Comparison of ENCODE assay signal across 8 mouse cellular contexts in the genomic region with DNA sequence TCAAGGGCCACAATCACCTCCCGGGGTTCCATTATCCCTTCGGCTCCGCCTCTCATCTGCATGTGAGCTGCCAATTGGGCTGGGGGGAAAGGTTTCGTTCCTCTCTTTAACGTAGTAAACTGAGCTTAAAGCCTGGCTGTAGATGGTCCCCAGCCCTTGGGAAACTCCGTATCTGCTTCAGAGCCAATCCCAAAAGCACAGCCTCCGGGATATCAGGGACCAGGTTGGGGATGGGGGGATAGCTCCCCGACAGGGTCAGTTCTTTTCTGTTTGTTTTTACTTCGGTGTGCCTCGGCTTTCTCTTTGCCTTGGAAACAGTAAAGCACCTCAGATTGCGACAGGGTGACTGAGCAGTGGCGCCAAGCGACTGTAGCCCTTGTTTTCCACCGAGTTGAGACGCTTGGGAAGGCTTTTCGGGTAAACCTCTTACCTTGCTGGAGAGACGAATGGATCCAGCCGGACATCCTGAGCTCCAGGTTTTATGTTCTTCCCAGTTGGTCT.
DNase-seq lines count a peak whose midpoint lies in the region; ATAC-seq lines count a peak whose summit lies in the region.

No protein-coding gene starts in this region.

- peak overlapping the region; percentile 45 for H3K4me3 ChIP-seq in lung, embryonic 16.5 days (ENCODE audit: low read length)
- peak overlapping the region; percentile 22 for H3K4me3 ChIP-seq in embryonic facial prominence, embryonic 14.5 days (ENCODE audit: low read depth, low read length)
- H3K4me3 ChIP-seq in limb, embryonic 13.5 days: peak overlapping the region; percentile 39
- peak overlapping the region; percentile 23 for H3K4me3 ChIP-seq in stomach, embryonic 15.5 days (replicated peaks)

- peak overlapping the region; percentile 68 for H3K4me2 ChIP-seq in lung, embryonic 16.5 days (ENCODE audit: low read depth, low read length)
- H3K4me2 ChIP-seq in embryonic facial prominence, embryonic 14.5 days (ENCODE audit: low read depth, low read length): peak overlapping the region; percentile 55
- peak overlapping the region; percentile 69 for H3K4me2 ChIP-seq in limb, embryonic 13.5 days (replicated peaks)
- peak overlapping the region; percentile 49 for H3K4me2 ChIP-seq in stomach, embryonic 15.5 days

- no peak overlapping the region for H3K27ac ChIP-seq in lung, embryonic 16.5 days (ENCODE audit: low read length)
- no peak overlapping the region for H3K27ac ChIP-seq in embryonic facial prominence, embryonic 14.5 days (replicated peaks; ENCODE audit: low read depth, low read length)
- H3K27ac ChIP-seq in limb, embryonic 13.5 days: no peak overlapping the region
- no peak overlapping the region for H3K27ac ChIP-seq in stomach, embryonic 15.5 days

- intact Hi-C loops in left cerebral cortex, postnatal 36 days (cut with DNase I): no loop called here

- no peak for DNase-seq in lung, postnatal 4 days
- peak; percentile 22 for DNase-seq in embryonic facial prominence, embryonic 14.5 days (ENCODE audit: low spot score)
- DNase-seq in left cerebral cortex, postnatal 36 days (ENCODE audit: low spot score in 2 of 2): no peak
- no peak for DNase-seq in heart, postnatal 4 days

- H3K36me3 ChIP-seq in lung, embryonic 16.5 days (ENCODE audit: control insufficient read depth, insufficient read depth, low read length): no peaks in the 10 kb centered on the region
- no peaks in the 10 kb centered on the region for H3K36me3 ChIP-seq in embryonic facial prominence, embryonic 14.5 days (ENCODE audit: control insufficient read depth, insufficient read depth, low read length)
- H3K36me3 ChIP-seq in limb, embryonic 13.5 days: no peaks in the 10 kb centered on the region
- H3K36me3 ChIP-seq in stomach, embryonic 15.5 days: no peaks in the 10 kb centered on the region

- peak overlapping the region; percentile 52; the same call in 1 of the 2 replicates for H3K9ac ChIP-seq in lung, embryonic 16.5 days (ENCODE audit: low read length)
- no peak overlapping the region; the same call in 1 of the 2 replicates for H3K9ac ChIP-seq in embryonic facial prominence, embryonic 14.5 days (ENCODE audit: low read depth, low read length)
- H3K9ac ChIP-seq in limb, embryonic 13.5 days: peak overlapping the region; percentile 59
- H3K9ac ChIP-seq in stomach, embryonic 15.5 days: no peak overlapping the region

- no peaks in the 10 kb centered on the region for H3K9me3 ChIP-seq in lung, embryonic 16.5 days (ENCODE audit: control insufficient read depth, low read length)
- no peaks in the 10 kb centered on the region for H3K9me3 ChIP-seq in embryonic facial prominence, embryonic 14.5 days (ENCODE audit: control insufficient read depth, low read length)
- H3K9me3 ChIP-seq in limb, embryonic 13.5 days: no peaks in the 10 kb centered on the region
- no peaks in the 10 kb centered on the region for H3K9me3 ChIP-seq in stomach, embryonic 15.5 days

- H3K4me1 ChIP-seq in lung, embryonic 16.5 days (replicated peaks; ENCODE audit: control insufficient read depth, insufficient read depth, low read length): no peaks in the 10 kb centered on the region
- peaks cover 13% of the 10 kb centered on the region for H3K4me1 ChIP-seq in embryonic facial prominence, embryonic 14.5 days (ENCODE audit: control insufficient read depth, insufficient read depth, low read length)
- H3K4me1 ChIP-seq in limb, embryonic 13.5 days: peaks cover 12% of the 10 kb centered on the region
- no peaks in the 10 kb centered on the region for H3K4me1 ChIP-seq in stomach, embryonic 15.5 days

- WGBS in lung, embryonic 16.5 days: 1% methylated on average over 18 of the region's 18 CpGs
- WGBS in embryonic facial prominence, embryonic 14.5 days: under 1% methylated on average over 18 of the region's 18 CpGs
- WGBS in limb, embryonic 13.5 days: 2% methylated on average over 18 of the region's 18 CpGs
- WGBS in stomach, embryonic 15.5 days: 2% methylated on average over 18 of the region's 18 CpGs

- peaks cover 4% of the 10 kb centered on the region; the same call in 1 of the 2 replicates for H3K27me3 ChIP-seq in lung, embryonic 16.5 days (ENCODE audit: control insufficient read depth, insufficient read depth, low read depth, low read length)
- peaks cover 5% of the 10 kb centered on the region; the same call in 1 of the 2 replicates for H3K27me3 ChIP-seq in embryonic facial prominence, embryonic 14.5 days (replicated peaks; ENCODE audit: control insufficient read depth, insufficient read depth, low read length)
- H3K27me3 ChIP-seq in limb, embryonic 13.5 days: peaks cover 14% of the 10 kb centered on the region; the same call in 1 of the 2 replicates
- no peaks in the 10 kb centered on the region for H3K27me3 ChIP-seq in stomach, embryonic 15.5 days (replicated peaks)

- no peak for ATAC-seq in lung, embryonic 16.5 days (ENCODE audit: low read depth)
- ATAC-seq in embryonic facial prominence, embryonic 14.5 days (ENCODE audit: low read depth): 0 out of 2 replicates have a peak, but pooled peaks have one; percentile 33
- no peak for ATAC-seq in limb, embryonic 13.5 days (ENCODE audit: low FRiP score, low read depth)
- ATAC-seq in stomach, embryonic 15.5 days (ENCODE audit: insufficient read depth, low FRiP score, low read depth): no peak
- ATAC-seq in granulocyte monocyte progenitor cell, adult 5-6 weeks (replicated peaks; ENCODE audit: poor library complexity, severe bottlenecking): no peak; the same call in 1 of the 2 replicates

Comparison
In these comparisons a context has a peak if more than half of its experiments do, and no peak if none do; other contexts are left out.
1. H3K9ac ChIP-seq: peak in lung, embryonic 16.5 days (single experiment) and limb, embryonic 13.5 days (single experiment); none in embryonic facial prominence, embryonic 14.5 days (single experiment) and stomach, embryonic 15.5 days (single experiment).
2. Peak in every context shown above with its lines, with median percentiles within 50 percentile points of each other: H3K4me2 ChIP-seq and H3K4me3 ChIP-seq.